Mouse (Mus musculus) retina, postnatal 1 day (tissue): Measurements from ENCODE around the gene Tmprss4.

Source experiments
- DNase-seq: peaks from one replicate; pipeline ENCODE4 v3.0.0-alpha.2; 2012

The Tmprss4 gene

GRCm38 (mm10) chr9:45196125-45196830 lies 7.6 kb downstream of the Tmprss4 start:
- no peak for DNase-seq

- no peak for DNase-seq
Observed at GRCm38 (mm10) chr9:45195468-45195867, 8.4 kb downstream of the Tmprss4 start.

DNA sequence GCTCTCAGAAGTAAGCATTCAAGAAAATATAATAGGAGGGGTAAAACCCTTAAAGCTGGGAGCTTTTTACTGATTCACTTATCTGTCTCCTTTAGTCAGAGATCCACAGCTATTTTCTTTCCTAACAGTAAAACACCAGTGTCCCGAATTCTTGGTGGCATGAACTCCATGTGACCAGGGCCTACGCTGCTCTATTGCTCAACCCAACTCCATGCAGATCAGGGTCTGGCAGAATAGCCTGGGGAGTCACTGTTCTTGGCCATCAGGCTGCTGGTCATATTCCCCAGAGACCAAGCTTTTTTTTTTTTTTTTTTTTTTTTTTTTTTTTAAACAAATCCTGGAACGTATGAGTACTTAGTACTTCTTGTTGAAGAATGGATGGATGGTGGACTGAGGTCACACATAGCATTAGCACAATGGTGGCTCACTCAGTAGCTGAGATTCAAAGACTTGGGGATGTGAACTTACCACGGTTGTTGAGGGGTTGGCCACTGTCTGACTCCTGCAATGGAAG lies 14.2 kb downstream of the Tmprss4 start:
- DNase-seq, result no peak

GRCm38 (mm10) chr9:45188570-45189563 lies 15.0 kb downstream of the Tmprss4 start:
- no peak for DNase-seq

DNA sequence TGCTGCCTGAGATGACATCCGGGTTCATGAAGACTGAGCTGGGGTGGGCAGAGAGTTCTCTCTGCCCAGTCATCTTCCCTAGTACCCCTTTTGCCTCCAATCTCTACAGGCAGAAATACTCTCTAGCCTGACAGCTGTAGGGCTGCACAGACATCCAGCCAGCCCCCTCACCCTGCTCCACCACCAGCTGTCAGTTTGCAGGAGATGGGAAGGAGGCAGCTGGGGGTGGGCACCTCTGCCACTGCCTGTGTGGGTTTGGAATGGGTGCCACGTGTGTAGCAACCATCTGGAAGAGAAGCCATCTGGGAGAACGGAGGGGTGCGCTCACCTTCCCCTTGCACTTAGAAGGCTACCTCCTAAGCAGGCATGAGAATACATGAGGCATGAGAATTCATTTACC lies 18.6 kb downstream of the Tmprss4 start:
- DNase-seq, result no peak

- DNase-seq, result no peak
Observed at GRCm38 (mm10) chr9:45183266-45183665, 20.6 kb downstream of the Tmprss4 start.

GRCm38 (mm10) chr9:45182521-45182920 lies 21.4 kb downstream of the Tmprss4 start:
- no peak for DNase-seq

- DNase-seq, result no peak
Observed at GRCm38 (mm10) chr9:45181770-45182169, 22.1 kb downstream of the Tmprss4 start, which contains the start of gene BC049352. Gene BC049352 (plus strand): TSS chr9:45182007.

GRCm38 (mm10) chr9:45179282-45179681 lies 24.6 kb downstream of the Tmprss4 start:
- no peak for DNase-seq

DNA sequence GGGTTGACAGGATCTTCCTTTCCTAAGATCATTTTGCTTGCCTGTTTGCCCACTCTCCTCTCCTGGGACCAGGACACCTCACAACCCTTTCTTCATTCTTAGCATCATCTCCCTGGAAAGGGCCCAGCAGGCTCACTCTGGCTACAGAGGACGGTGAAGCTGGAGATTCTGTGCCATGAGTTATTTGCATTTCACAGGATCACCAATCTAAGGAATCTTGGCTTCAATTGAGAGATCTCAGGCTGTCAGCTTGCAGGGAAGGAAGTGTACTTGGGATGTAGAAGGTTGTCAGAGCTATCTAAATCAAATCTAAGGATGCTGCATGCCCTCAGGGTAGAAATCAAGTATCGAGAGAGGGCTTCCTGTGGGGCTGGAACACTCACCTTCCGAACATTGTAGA lies 30.4 kb downstream of the Tmprss4 start:
- DNase-seq, result no peak

GRCm38 (mm10) chr9:45171073-45171610 lies 32.8 kb downstream of the Tmprss4 start:
- DNase-seq, result no peak

DNA sequence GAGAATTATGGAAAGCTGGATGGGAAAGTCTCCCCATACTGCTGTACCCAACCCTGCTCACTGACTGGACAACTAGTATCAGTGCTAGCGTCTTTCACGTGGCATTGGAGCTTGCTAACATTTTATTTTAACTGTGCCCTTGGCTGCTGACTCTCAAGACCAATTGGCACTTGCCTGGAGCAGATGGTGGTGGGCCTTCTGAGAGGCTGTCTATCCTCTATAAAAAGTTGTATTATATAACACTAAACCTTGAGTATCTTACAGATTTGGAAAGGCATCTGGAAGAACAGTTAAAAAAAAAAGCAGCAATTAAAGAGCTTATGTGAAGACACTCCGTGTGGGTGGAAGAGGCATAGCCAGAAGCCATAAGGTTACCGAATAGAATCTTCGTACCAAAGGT lies 33.7 kb downstream of the Tmprss4 start:
- no peak for DNase-seq

DNA sequence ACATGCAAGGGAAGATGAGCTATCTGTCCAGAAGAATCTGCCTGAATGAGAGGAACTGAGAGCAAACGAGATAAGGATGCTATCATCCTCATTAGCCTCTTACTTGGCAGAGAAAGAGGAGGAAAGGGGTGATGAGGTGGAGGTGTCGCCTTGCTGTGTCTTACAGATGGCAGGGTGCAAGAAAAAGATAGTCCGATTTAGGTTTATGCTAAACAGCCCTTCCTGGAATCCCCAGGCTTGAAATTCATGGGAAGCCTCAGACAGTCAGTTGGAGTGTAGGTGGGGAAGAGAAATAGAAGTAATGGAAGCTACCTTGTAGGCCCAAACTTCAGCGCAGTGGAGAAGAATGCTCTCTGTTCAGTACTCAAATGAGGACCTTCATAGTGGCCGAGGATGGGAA lies 36.0 kb downstream of the Tmprss4 start:
- DNase-seq, result no peak

DNA sequence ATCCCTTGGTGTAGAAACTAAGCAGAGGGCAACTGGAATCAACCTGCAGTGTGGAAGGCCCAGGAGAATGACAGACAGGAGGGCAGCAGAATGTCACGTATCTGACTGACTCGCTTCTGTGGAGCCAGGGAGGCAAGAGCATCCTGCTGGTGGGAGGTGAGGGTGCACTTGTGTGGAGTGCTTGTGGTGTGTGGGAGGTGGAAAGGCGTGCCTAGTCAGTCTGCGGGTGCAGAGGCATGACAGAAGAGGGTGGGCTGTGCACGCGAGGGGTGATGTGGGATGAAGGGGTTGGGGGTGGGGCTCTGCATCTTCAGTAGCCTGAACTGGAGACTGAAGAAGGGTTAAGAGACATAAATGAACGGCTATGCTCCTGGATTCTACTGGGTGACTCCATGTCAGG lies 50.5 kb downstream of the Tmprss4 start:
- no peak for DNase-seq

- no peak for DNase-seq
Observed at GRCm38 (mm10) chr9:45150933-45151332, 53.0 kb downstream of the Tmprss4 start.

- peak; percentile 77 for DNase-seq
Observed at GRCm38 (mm10) chr9:45146267-45146597, 57.7 kb downstream of the Tmprss4 start.

- DNase-seq, result peak; percentile 28
Observed at GRCm38 (mm10) chr9:45145533-45146266, 58.2 kb downstream of the Tmprss4 start.

- DNase-seq, result no peak
Observed at GRCm38 (mm10) chr9:45142686-45143085, 61.2 kb downstream of the Tmprss4 start.

- peak; percentile 38 for DNase-seq
Observed at GRCm38 (mm10) chr9:45140945-45141344, 62.9 kb downstream of the Tmprss4 start.

- no peak for DNase-seq
Observed at GRCm38 (mm10) chr9:45139082-45139481, 64.8 kb downstream of the Tmprss4 start.

DNA sequence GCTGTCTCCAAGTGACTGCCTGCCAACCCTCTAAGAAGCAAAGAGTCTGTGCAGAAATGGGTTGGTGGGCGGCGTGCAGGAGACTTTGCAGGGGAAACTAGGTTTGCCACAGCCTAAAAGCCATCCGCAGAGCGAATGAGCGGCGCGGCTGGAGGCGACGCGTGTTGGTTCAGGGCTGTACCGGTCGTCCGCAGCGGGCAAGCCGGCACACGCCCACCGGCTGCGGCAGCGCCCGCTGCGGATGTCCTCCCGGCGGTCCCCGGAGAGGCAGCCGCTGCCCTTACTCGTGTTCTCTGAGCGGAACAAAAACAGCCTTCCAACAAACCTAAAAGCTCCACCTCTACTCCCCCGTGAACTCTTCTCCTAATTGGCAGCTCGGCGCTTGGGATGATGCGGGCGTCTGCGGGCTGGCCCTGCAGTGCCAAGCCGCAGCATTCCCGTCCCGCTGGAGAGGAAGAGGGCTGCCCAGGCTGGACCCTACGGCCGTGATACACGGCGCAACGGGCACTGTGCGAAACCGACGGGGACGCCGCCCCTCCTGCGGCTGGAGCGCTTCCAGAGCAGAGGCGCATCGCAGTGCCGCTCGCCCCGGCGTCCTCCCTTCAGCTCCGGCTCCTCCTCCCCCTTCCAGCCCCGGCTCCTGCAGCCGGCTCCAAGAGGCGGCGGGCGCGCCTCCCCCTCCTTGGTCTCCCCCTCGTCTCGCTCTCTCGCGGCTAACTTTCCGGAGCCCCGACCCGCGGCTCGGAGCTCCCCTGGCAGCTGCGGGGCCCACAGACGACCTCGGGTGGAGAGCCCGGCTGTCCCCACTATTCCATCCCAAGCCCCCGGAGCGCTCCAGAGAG lies 65.5 kb downstream of the Tmprss4 start, which contains the start of gene Scn4b:
TSS of gene Scn4b (plus strand) at position 205 of the 842 bp plus-strand sequence.
- peak; percentile 68 for DNase-seq
